In genomic region chr1:132598024-132598423, GRCm38 (mm10) we compare ENCODE assay signal across 12 mouse cellular contexts. TPM values are rescaled to one million over a fixed set of nuclear protein-coding genes. Genes with fewer than 3 reads are reported as not detected.
"Had no signal": no experiment of that assay in that cellular context is flagged by ENCODE, and none has a peak within 500 bp of the region (broad histone marks: within the 10 kb centered on the region; RNA-seq: fewer than 3 reads in every experiment).

No protein-coding gene starts in this region.

- DNase-seq: gastrocnemius, postnatal 14 days; gastrocnemius, postnatal 36 days; heart, adult 11 months; heart, adult 2 months; heart, postnatal 14 days; heart, postnatal 36 days; kidney, adult 11 months; kidney, postnatal 14 days; left cerebral cortex, postnatal 4 days; lung, adult 18-20 months had no signal

RNA-seq across cellular contexts. Expression of gene Cntn2, which starts 55.0 kb away (rescaled TPM):
- total RNA-seq: gastrocnemius, adult 8-10 months; gastrocnemius, postnatal 36 days; hematopoietic stem cell, adult 5-6 weeks had no signal
